Mouse (Mus musculus) gastrocnemius, postnatal 36 days (tissue): ENCODE results near the gene Pigk. TPM values are rescaled to one million over a fixed set of nuclear protein-coding genes. Genes with fewer than 3 reads are reported as not detected.

Experiments
- DNase-seq, 2 experiments: peaks; one replicate each; pipeline ENCODE4 v3.0.0; 2022
- intact Hi-C: fragments of 180-260 bp; cut with DNase I; formaldehyde crosslinking; loops from one replicate; pipeline ENCODE4 v1.15.1; 2025
- total RNA-seq, 2 experiments: library from RNA; stranded (reverse); gene quantifications; 2 replicates each; pipeline ENCODE4 v1.2.3; 2021

Pigk gene
- total RNA-seq, 2 experiments from 2014 or later, result 16.4 to 18.6 TPM

GRCm38 (mm10) chr3:152831377-152831776 lies 117.5 kb downstream of the Pigk start:
- intact Hi-C loops, result no loop called here
- DNase-seq, result no peak

- intact Hi-C loops, result no loop called here
- DNase-seq, result no peak
Measured at GRCm38 (mm10) chr3:152831974-152832373, 118.1 kb downstream of the Pigk start.

DNA sequence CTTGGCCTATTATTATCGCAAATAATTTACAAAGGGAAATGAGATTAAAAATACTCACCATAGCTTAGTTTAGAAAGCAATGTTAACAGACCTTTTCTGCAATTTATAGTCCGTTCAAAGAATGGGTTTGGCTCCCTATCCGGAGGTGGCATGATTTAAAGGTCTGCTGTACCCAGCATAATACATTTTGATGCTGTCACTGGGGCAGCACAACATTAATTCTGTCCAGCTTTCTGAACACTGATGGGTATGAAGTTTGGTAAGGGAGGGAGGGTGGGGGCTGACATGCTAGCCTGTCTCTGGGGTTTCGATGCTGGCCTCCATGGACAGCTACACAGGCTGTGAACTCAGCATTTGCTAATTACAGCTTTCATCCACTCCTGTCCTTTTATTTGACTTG lies 118.5 kb downstream of the Pigk start:
- intact Hi-C loops, result no loop called here
- no peak for DNase-seq

- no peak for DNase-seq
- intact Hi-C loops, result no loop called here
Measured at GRCm38 (mm10) chr3:152837407-152837806, 123.5 kb downstream of the Pigk start.

- intact Hi-C loops, result no loop called here
- no peak for DNase-seq
Measured at GRCm38 (mm10) chr3:152837938-152838337, 124.0 kb downstream of the Pigk start.

GRCm38 (mm10) chr3:152841264-152841663 lies 127.4 kb downstream of the Pigk start:
- intact Hi-C loops, result no loop called here
- no peak for DNase-seq

- DNase-seq, result no peak
Measured at GRCm38 (mm10) chr3:152842648-152843047, 128.7 kb downstream of the Pigk start.

GRCm38 (mm10) chr3:152843925-152844324 lies 130.0 kb downstream of the Pigk start:
- intact Hi-C loops, result no loop called here
- no peak for DNase-seq

More at GRCm38 (mm10) chr3:152842648-152843047, 128.7 kb downstream of the Pigk start:
- intact Hi-C loops, result no loop called here

DNA sequence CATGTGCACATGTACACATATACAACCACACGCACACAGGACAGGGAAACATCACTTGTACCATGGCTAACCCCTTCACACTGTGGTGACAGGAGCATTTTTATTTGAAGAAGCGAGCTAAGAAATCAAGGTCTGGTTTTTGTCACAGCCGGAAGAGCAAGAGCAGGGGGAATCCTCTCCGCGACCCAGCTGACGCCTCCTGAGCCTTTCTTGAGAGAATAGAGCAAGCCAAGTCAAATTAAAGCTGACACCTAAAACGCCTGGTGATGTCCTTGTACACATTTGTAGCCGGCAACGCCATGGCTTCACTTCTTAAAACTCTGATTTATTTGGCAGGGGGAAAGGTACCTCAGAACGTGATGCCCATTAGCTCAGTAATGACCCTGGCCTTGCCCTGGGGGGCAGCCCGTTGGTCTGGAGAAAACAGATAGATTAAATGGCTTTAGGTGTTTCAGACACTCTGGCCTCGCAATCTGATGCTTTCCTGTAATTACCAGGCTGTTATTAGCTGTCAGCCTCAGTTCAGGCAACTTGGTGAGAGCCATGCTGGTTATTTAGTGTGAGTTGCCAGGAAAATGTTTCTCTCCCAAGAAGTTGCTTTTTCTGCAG lies 141.2 kb downstream of the Pigk start:
- intact Hi-C loops, result no loop called here
- DNase-seq, result no peak

DNA sequence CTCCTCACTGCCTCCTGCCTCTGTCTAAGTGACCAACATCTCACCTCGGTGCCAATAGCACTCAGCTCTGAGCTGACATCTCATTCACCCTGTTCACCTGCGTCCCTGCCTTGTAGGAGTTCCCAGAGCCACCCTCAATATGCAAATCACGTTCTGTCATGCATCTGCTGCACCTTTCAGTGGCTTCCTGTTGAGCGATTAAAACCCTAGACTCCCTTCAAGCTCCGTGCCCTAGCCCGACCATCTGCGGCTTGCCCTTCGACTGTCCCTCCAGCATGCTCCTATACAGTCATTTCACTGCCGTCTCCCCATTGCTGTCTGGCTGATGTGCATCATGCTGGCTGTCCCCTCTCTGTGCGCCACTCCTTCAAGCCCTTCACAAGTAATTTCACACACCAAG lies 142.2 kb downstream of the Pigk start:
- intact Hi-C loops, result no loop called here
- no peak for DNase-seq

- DNase-seq, result no peak
- intact Hi-C loops, result no loop called here
Measured at GRCm38 (mm10) chr3:152861450-152861849, 147.6 kb downstream of the Pigk start.

GRCm38 (mm10) chr3:152861978-152862377 lies 148.1 kb downstream of the Pigk start:
- intact Hi-C loops, result no loop called here
- DNase-seq, result no peak

GRCm38 (mm10) chr3:152866035-152866965 lies 152.4 kb downstream of the Pigk start:
- no peak for DNase-seq
- intact Hi-C loops, result no loop called here

DNA sequence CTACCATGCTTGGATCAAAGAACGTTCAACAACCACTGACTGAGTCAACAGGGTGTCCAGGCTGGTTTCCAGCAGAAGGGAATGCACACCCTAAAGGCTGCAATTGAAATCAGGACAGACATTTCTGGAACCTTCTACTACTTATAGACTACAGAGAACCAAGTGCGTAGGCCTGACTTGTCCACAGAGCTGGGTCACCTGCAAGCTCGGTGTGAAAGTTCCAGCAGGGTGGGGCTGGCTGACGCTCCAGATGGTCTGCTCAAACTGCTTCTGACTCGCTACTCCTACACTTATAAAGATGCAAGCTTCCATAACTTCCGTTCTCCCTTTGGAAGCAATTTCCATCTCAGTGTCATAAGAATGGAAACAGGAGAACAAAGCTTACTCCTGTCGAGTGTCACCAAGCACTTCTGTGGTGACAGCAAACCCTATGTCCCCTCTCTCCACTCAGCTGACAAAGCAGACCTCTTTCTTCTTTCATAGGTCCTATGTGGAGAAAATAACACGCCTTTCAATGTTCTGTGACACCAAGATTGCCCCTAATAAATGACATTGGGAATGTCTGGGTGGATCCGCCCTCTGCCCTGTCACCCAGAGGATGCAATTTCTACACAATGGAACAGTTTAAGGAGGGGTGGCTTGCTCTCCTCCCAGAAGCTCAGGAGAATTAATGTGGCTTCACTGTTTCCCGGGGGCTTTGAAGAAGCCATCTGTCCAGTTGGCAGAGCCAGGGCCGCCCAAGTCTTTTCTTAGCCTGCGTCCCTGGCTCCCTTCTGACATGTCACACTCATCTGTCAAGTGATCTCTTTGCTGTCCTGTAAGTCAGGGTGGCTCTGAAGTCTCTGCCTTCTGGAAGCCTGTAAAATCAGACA lies 154.0 kb downstream of the Pigk start:
- intact Hi-C loops, result no loop called here
- DNase-seq, result no peak

DNA sequence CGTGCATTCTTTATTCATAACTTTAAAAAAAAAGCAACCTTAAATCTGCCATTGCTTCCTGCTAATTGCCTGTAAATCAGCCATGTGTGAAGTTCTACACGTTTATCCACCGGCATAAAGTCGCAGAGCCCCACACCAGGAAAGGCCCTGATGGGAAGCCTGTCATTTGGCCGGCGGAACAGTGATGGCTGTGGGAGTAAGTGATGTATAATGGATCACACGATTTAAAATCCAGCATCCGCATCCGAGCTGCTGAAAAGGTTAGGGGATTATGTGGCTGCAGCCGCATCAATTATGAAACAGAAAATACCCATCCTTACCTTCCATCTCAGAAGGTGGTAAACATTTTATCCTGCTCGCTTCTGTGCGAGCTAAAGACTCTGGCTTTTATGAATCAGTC lies 158.2 kb downstream of the Pigk start:
- intact Hi-C loops, result no loop called here

DNA sequence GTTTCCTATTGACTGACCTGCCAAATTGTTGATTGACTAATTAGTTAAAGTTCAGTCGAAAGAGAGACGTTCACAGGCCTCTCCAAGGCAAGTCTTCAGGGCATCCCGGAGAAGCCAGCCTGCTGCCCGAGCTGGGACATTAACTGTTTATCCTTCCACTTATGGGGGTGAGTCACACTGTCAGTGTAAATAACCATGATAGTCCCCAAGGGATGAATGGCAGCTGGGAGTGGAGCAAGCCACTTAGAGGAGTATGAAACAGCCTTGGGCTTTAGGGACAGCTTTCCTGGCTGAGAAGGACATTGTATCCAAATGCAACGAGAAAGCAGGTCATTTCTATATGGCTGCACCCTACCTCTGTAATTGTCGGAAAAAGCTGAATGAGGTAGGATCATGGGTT lies 158.7 kb downstream of the Pigk start:
- DNase-seq, result no peak
- intact Hi-C loops, result no loop called here

More for the DNA sequence above, 158.2 kb downstream of the Pigk start:
- DNase-seq, result no peak

DNA sequence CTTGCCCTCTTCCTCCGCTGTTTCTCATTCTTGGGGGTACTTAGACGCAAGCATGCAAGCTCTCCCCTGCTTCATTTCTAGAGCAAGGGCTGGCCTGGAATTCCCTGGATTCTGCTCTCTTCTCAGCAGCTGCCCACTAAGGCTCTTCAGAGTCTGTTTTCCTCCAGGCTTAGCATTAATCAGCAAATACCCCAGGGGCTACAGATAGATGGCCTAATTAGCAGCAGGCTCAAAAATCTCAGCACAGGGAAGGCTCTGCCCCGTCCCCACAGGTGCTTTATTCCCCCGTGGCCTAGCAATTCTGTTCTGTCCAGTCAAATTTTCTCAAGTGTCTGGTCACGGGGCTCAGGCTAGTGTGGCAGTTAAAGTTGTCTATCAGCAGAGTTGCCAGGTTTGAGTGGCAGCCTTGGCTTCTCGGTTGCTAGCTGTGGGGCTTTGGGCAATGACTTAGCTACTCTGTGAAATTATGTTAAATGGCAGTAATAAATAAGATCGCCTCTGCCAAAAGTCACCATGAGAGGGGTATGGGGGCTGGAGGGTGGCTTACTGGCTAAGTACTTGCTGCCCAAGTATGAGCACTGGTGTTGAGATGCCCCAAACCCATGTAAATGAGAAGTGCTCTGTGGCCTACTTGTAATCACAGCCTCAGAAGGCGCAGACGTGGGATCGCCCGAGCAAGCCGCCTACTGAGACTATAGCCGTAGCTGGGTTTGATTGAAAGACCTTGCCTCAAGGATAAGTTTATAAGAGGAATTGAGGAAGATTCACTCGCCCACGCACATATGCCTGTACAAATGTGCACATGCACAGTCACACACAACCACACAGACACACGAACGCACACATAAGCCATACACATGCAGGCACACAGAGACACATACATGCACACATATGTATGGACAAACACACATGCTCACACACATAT lies 160.8 kb downstream of the Pigk start:
- intact Hi-C loops, result no loop called here
- no peak for DNase-seq

GRCm38 (mm10) chr3:152875723-152876290 lies 161.9 kb downstream of the Pigk start:
- no peak for DNase-seq

GRCm38 (mm10) chr3:152880121-152880835 lies 166.4 kb downstream of the Pigk start:
- intact Hi-C loops, result no loop called here

More at GRCm38 (mm10) chr3:152875723-152876290, 161.9 kb downstream of the Pigk start:
- intact Hi-C loops, result no loop called here

More at GRCm38 (mm10) chr3:152880121-152880835, 166.4 kb downstream of the Pigk start:
- no peak for DNase-seq
